ENCODE assay signal across 10 mouse cellular contexts in the genomic region with DNA sequence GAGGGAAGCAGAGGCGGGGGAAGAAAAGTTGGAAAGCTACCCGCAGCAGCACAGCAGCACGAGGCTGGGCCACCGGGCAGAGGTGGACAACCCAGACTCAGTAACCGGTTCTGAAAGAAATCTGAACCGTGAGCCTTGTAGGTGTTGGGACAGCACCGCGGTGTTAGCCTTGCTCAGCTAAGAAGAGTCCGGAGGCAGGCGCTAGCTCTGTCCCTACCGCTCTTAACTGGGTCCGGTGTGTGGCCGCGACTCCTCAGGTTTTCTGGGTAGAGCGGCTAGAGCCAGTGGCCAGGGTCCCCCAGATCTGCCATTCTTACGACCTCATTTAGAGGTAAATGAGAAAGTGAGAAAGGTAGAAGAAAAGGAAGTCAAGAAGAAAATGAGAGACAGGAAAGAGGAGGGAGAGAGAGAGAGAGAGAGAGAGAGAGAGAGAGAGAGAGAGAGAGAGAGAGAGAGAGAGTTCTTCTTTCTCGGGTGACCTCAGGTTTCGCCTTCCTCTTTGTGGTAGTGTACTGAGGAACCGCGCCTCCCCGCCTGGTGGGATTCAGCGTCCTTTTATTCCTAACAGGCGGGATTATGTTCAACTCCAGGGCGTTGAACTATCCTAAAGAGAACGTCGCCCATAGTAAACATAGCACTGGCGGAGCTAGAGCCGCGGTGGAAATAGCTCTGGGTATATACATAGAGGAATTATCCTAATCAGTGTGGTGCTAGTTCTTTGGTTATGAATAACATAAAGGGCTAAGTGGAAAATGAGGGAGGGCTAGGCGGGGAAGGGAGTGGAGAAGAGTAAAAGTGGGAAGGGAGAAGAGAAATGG. TPM values are rescaled to one million over a fixed set of nuclear protein-coding genes. Genes with fewer than 3 reads are reported as not detected.
A peak's percentile ranks its signal among the peaks of the same experiment; 100 is the strongest.
DNase-seq lines count a peak whose midpoint lies in the region; ATAC-seq and TF ChIP-seq lines count a peak whose summit lies in the region.
"Had no signal": no experiment of that assay in that cellular context is flagged by ENCODE, and none has a peak within 500 bp of the region (broad histone marks: within the 10 kb centered on the region; RNA-seq: fewer than 3 reads in every experiment).

No protein-coding gene starts in this region.

- no peak for TF ChIP-seq EP300 in heart, postnatal 0 days (IDR thresholded peaks at IDR 0.05; ENCODE audit: low read depth)

- no peaks in the 10 kb centered on the region for H3K4me1 ChIP-seq in heart, postnatal 0 days (ENCODE audit: control insufficient read depth, insufficient read depth)
- no peaks in the 10 kb centered on the region for H3K4me1 ChIP-seq in embryonic facial prominence, embryonic 12.5 days
- H3K4me1 ChIP-seq in kidney, embryonic 16.5 days (ENCODE audit: insufficient read depth, low read length) = no peaks in the 10 kb centered on the region
- peaks cover 24% of the 10 kb centered on the region for H3K4me1 ChIP-seq in neural tube, embryonic 13.5 days (replicated peaks)

- H3K4me2 ChIP-seq in heart, postnatal 0 days (ENCODE audit: low read depth, low read length) = peak overlapping the region; percentile 51
- peak overlapping the region; percentile 45 for H3K4me2 ChIP-seq in embryonic facial prominence, embryonic 12.5 days (replicated peaks)
- H3K4me2 ChIP-seq in kidney, embryonic 16.5 days (replicated peaks; ENCODE audit: low read depth, low read length) = peak overlapping the region; percentile 42
- H3K4me2 ChIP-seq in neural tube, embryonic 13.5 days = peak overlapping the region; percentile 55

- peaks cover 85% of the 10 kb centered on the region for H3K27me3 ChIP-seq in heart, postnatal 0 days (ENCODE audit: control insufficient read depth, insufficient read depth, low read length)
- peaks cover 60% of the 10 kb centered on the region for H3K27me3 ChIP-seq in embryonic facial prominence, embryonic 12.5 days
- H3K27me3 ChIP-seq in kidney, embryonic 16.5 days (ENCODE audit: insufficient read depth, low read length) = peaks cover 73% of the 10 kb centered on the region
- H3K27me3 ChIP-seq in neural tube, embryonic 13.5 days = peaks cover 56% of the 10 kb centered on the region

- peak overlapping the region; percentile 28 for H3K4me3 ChIP-seq in heart, postnatal 0 days (ENCODE audit: low read depth, low read length)
- H3K4me3 ChIP-seq in embryonic facial prominence, embryonic 12.5 days = peak overlapping the region; percentile 42
- H3K4me3 ChIP-seq in kidney, embryonic 16.5 days (ENCODE audit: low read length) = peak overlapping the region; percentile 54
- H3K4me3 ChIP-seq in neural tube, embryonic 13.5 days = peak overlapping the region; percentile 48

- ATAC-seq in heart, postnatal 0 days (ENCODE audit: insufficient read depth, low read depth) = no peak
- ATAC-seq in embryonic facial prominence, embryonic 12.5 days (ENCODE audit: insufficient number of reproducible peaks, insufficient read depth, low FRiP score, low TSS enrichment) = 0 out of 2 replicates have a peak, but pooled peaks have one; percentile 18
- ATAC-seq in kidney, embryonic 16.5 days (ENCODE audit: low FRiP score, low TSS enrichment) = 0 out of 2 replicates have a peak, but pooled peaks have one; percentile 28
- no peak for ATAC-seq in neural tube, embryonic 13.5 days (ENCODE audit: low read depth)

- no peak overlapping the region for H3K27ac ChIP-seq in heart, postnatal 0 days (ENCODE audit: low read depth)
- H3K27ac ChIP-seq in embryonic facial prominence, embryonic 12.5 days = peak overlapping the region; percentile 82
- H3K27ac ChIP-seq in kidney, embryonic 16.5 days (ENCODE audit: low read length) = peak overlapping the region; percentile 69
- peak overlapping the region; percentile 84 for H3K27ac ChIP-seq in neural tube, embryonic 13.5 days (replicated peaks)

- no peak for DNase-seq in heart, postnatal 0 days (ENCODE audit: low spot score)
- DNase-seq in heart, adult 11 months = no peak
- no peak for DNase-seq in B cell, adult 2 months
- no peak for DNase-seq in right cerebral cortex, postnatal 10 days (ENCODE audit: low spot score in 2 of 2)
- no peak for DNase-seq in spleen, postnatal 10 days (ENCODE audit: low spot score in 2 of 2)

- H3K36me3 ChIP-seq in heart, postnatal 0 days (replicated peaks; ENCODE audit: control insufficient read depth, insufficient read depth, low read length) = no peaks in the 10 kb centered on the region
- no peaks in the 10 kb centered on the region for H3K36me3 ChIP-seq in embryonic facial prominence, embryonic 12.5 days
- H3K36me3 ChIP-seq in kidney, embryonic 16.5 days (ENCODE audit: insufficient read depth, low read length) = no peaks in the 10 kb centered on the region
- no peaks in the 10 kb centered on the region for H3K36me3 ChIP-seq in neural tube, embryonic 13.5 days

- no peak for TF ChIP-seq CTCF in heart, postnatal 0 days (IDR thresholded peaks at IDR 0.05; ENCODE audit: low read depth)

- H3K9me3 ChIP-seq in heart, postnatal 0 days (replicated peaks; ENCODE audit: control insufficient read depth, low read length) = no peaks in the 10 kb centered on the region
- no peaks in the 10 kb centered on the region for H3K9me3 ChIP-seq in embryonic facial prominence, embryonic 12.5 days
- H3K9me3 ChIP-seq in kidney, embryonic 16.5 days (ENCODE audit: low read length) = no peaks in the 10 kb centered on the region
- no peaks in the 10 kb centered on the region for H3K9me3 ChIP-seq in neural tube, embryonic 13.5 days

- no peak overlapping the region for H3K9ac ChIP-seq in heart, postnatal 0 days (replicated peaks; ENCODE audit: low read depth, low read length)
- peak overlapping the region; percentile 63 for H3K9ac ChIP-seq in embryonic facial prominence, embryonic 12.5 days
- H3K9ac ChIP-seq in kidney, embryonic 16.5 days (replicated peaks; ENCODE audit: low read length) = peak overlapping the region; percentile 63
- peak overlapping the region; percentile 79 for H3K9ac ChIP-seq in neural tube, embryonic 13.5 days

- 2% methylated on average over 30 of the region's 30 CpGs for WGBS in heart, postnatal 0 days
- WGBS in embryonic facial prominence, embryonic 12.5 days = under 1% methylated on average over 30 of the region's 30 CpGs
- under 1% methylated on average over 30 of the region's 30 CpGs for WGBS in kidney, embryonic 16.5 days
- 1% methylated on average over 30 of the region's 30 CpGs for WGBS in neural tube, embryonic 13.5 days

RNA-seq across cellular contexts. Expression of a gene that starts 1.7 kb away (rescaled TPM):
- total RNA-seq in heart, postnatal 0 days (2014; rRNA removed; ENCODE audit: low replicate concordance) = not detected in 2 replicates
- polyA plus RNA-seq in heart, postnatal 0 days (2015; fragmentation: Nextera tagmentation; extraction: Ambion mirVana) = not detected in 2 replicates
- polyA plus RNA-seq in embryonic facial prominence, embryonic 12.5 days (2016; fragmentation: Nextera tagmentation; extraction: Ambion mirVana) = 27.5 and 41.5 TPM in 2 replicates
- polyA plus RNA-seq in kidney, embryonic 16.5 days (2015; fragmentation: Nextera tagmentation; extraction: Ambion mirVana) = 54.5 and 62.1 TPM in 2 replicates
- polyA plus RNA-seq in neural tube, embryonic 13.5 days (2015; fragmentation: Nextera tagmentation; extraction: Ambion mirVana) = 75.0 and 76.0 TPM in 2 replicates
- total RNA-seq: MEL had no signal
- polyA plus RNA-seq: testis, adult 2 months had no signal

Comparison
In these comparisons a context has a peak if more than half of its experiments do, and no peak if none do; other contexts are left out.
1. ATAC-seq: peak in embryonic facial prominence, embryonic 12.5 days (single experiment) and kidney, embryonic 16.5 days (single experiment); none in heart, postnatal 0 days (single experiment) and neural tube, embryonic 13.5 days (single experiment).
2. RNA of a gene that starts 1.7 kb away (polyA plus RNA-seq): 75.0 to 76.0 TPM in neural tube, embryonic 13.5 days, 54.5 to 62.1 TPM in kidney, embryonic 16.5 days and 27.5 to 41.5 TPM in embryonic facial prominence, embryonic 12.5 days; not detected in heart, postnatal 0 days; every median in the first group is over 10 times any median in the second.
3. Peak in every context shown above with its lines, with median percentiles within 50 percentile points of each other: H3K4me2 ChIP-seq and H3K4me3 ChIP-seq.